Mouse (Mus musculus) c-Kit-positive CD71-negative TER-119-negative erythroid progenitor cells, embryonic 14.5 days (primary cell): ENCODE results near the gene Wwc1.
"Not testable (repeated sequence)": the region's sequence is repeated elsewhere in the genome, so short reads cannot be mapped to it uniquely, and the experiment has no call there.

Experiments
- DNase-seq: peaks from one replicate; pipeline ENCODE4 v3.0.0-alpha.2; 2013; ENCODE audit warnings: low read depth

Gene Wwc1

DNA sequence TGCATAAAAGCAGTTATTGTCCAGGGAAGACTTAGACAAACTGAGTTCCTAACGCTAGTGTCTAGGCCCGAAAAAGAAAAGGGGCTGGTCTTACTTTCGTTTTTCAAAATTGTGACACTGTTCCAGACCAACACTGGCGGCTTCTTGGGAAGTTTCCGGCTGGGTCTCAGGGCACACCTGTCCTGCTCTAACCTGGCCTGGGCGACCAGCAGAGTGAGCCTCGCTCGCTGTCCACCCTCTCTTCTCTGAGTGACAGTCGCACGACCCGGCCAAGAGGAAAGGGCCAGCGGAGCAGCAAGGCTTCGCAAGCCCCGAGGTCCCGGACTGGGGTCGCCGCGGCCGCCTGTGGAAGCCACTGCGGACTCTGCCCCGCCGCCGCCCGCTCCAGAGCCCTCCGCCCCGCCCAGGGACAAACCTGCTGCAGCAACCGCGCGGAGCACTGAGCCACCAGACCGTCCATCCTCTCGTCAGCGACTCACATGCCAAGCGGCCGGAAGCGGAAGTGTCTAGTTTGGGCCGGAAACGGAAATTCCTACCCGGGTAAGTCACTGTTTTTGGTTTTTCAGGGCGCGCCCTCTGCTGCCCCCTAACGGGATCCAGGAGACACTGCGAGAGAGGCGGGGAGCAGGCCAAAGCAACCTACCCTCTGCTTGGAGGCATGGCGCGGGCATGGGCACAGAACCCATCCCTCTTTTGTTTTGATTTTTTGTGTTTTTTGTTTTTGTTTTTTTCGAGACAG, 146.1 kb downstream of the Wwc1 start, which contains the start of gene Rars:
Gene Rars, minus strand, starts transcription at position 485 of the 739 bp plus-strand sequence.
- DNase-seq = peak; percentile 93

- no peak for DNase-seq
Measured at GRCm38 (mm10) chr11:35833270-35833669, 147.1 kb downstream of the Wwc1 start.

DNA sequence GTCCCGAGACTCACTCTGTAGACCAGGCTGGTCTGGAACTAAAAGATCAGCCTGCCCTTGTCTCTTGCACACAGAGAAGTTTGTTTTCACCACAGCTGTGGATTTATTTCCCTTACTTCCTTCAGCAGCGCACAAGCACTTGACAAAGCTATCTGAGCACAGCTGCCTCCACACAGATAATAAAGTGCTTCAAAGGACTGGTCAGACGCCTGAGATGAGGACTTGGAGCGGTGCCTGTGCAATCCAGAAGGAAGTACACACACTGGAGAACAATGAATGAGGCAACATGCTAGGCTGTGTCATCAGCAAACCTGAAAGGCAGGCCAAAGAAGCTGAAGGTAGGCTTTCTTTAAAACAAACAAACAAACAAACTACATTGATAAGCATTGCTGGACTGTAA, 148.2 kb downstream of the Wwc1 start:
- DNase-seq = no peak

DNA sequence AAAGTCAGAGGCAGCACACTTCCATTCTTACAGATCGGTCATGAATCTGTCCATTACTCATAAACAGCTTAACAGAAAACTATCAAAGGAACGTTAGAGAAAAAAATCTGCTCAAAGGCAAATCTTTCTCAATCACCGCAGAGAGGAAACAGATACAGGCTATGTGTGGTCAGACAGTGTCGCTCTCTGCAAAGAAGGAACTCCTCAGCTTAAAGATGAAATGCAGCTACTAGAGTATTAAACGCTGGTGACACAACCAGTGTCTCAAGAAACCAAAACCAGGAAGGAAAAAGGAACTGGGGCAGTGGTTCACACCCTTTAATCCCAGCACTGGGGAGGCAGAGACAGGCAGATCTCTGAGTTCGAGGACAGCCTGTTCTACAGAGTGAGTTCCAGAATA, 152.6 kb downstream of the Wwc1 start:
- no peak for DNase-seq

DNA sequence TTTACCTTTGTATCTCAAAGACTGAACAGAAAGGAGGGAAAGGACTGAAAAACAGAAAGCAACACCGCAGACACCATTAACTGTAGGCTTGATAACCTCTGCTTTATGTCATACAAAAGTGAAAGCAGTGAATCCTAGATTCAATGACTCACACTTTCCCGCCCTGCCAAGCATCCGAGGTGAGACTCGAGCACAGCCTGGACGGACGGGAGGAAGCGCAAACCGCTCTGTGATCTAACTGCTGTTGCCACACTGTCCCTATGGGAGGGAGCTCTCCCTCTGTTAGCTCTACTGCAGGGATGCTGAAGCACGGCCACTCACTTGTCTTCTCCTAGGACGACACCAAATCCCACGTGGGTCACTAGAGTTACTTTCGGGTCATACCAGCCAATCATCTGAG, 164.0 kb downstream of the Wwc1 start:
- no peak for DNase-seq

- DNase-seq = no peak
Measured at GRCm38 (mm10) chr11:35811458-35811857, 168.9 kb downstream of the Wwc1 start.

DNA sequence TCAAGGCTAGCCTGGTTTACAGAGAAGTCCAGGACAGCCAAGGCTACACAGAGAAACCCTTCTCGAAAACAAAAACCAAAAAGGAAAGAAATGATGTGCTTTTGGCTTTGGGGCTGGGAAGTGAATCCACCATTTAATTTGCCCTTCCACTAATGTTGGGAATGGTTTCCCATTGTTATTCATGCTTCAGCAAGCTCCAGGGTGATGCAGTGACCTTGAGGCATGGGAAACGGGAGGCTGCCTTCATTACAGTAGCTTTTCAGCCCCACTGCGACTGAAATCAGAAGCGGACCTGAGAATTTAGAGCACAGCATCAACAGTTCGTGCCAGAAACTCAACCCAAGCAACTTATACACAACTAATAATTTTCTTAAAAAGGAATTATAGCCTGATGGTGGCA, 179.0 kb downstream of the Wwc1 start:
- no peak for DNase-seq

DNA sequence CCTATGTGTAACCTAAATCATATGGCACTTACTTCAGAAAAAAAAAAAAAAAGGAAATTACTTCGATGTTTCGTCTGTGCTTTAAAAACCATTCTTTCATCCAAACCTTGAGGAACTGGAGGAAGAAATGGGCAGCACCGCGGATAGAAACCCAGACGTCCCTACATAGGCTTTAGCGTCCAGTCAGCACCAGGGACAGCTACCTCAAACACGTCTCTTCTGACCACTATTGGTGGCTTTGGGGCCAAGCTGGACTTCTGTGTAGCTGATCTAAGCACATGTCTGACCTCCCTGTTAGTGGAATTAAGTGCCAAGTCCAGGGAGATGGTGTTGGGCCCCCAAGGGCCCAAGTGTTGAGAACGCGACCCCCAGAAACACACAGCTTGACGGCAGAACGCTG, 181.5 kb downstream of the Wwc1 start, which contains the start of gene Fbll1:
Gene Fbll1, minus strand, starts transcription at position 11 of the 400 bp plus-strand sequence.
- DNase-seq = peak; percentile 60

DNA sequence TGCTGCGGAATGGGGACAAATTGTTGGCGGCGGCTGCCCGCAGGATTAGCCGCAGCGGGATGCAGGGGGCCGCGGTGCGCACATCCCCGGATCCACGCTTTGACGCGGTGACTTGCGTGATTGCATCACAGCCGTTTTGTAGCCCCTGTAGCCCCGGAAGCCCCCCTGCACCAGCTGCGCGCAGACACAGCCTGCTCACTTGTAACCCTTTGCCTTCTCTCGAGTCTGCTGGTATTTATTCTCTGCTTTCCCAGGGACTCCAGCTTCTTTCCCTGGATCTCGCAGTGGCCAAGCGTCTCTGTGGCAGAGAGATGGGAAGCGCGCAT, 181.9 kb downstream of the Wwc1 start:
- no peak for DNase-seq

- no peak for DNase-seq
Measured at GRCm38 (mm10) chr11:35797751-35798494, 182.4 kb downstream of the Wwc1 start.

GRCm38 (mm10) chr11:35792800-35793199, 187.5 kb downstream of the Wwc1 start:
- not testable (repeated sequence) for DNase-seq

- no peak for DNase-seq
Measured at GRCm38 (mm10) chr11:35788443-35788842, 191.9 kb downstream of the Wwc1 start.
